Mouse (Mus musculus) frontal cortex, postnatal 10 days (tissue): Measurements from ENCODE around the gene Paqr6.

Source experiments
- DNase-seq, 2 experiments: peaks; one replicate each; pipeline ENCODE4 v3.0.0; 2022; ENCODE audit warnings: low spot score in 2 of 2, mixed read lengths in 1 of 2

Paqr6 gene

DNA sequence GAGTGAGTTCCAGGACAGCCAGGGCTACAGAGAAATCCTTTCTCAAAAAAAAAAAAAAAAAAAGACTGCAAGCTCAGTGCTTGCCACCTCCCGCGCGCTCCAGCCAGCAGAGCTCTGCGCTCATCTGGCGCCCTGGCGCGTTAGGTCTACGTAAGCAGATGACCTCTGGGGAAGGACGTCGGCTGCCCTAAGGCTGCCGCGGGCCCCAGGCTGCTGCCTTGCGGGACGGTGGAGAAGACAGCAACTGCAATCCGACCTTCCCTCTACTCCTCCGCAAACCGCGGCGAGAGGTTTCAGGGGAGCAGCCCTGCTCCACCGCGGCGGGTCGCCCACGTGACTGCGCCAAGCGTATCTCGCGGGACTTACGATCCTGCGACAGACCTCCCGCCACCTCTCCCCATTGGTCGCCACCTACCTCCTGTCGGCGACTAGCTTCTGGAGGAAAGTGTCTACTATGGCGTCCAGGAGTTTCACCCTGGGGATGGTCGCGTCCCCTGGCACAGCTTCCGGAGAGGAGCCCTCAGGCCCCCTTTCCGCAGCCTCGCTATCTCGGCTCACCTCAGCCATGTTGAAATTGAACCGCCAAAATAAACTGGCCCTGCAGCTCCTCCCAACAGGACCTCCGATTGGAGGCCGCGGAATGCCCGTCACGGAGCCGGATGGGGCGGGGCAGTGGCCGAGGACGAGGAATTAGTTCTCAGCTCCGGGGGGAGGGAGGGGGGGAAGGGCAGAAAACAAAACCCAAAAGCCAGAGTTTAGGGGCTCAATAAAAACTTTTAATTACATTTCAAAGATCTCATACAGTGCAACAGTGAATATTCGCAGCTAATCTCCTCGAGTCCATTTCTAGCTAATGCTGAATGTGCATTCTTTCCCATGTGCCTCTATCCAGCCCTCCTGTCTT lies 45.6 kb downstream of the Paqr6 start, which contains the start of gene Pmf1:
Gene Pmf1 (minus strand): TSS at position 591 of the 904 bp plus-strand sequence.
- peak; percentile 85 to 90 for DNase-seq

GRCm38 (mm10) chr3:88410645-88411031 lies 46.3 kb downstream of the Paqr6 start:
- no peak for DNase-seq

GRCm38 (mm10) chr3:88411681-88412080 lies 47.3 kb downstream of the Paqr6 start:
- DNase-seq, result no peak

- DNase-seq, result no peak
Measured at GRCm38 (mm10) chr3:88412636-88413035, 48.3 kb downstream of the Paqr6 start.

- no peak for DNase-seq
Measured at GRCm38 (mm10) chr3:88415668-88416067, 51.3 kb downstream of the Paqr6 start.

- no peak for DNase-seq
Measured at GRCm38 (mm10) chr3:88418016-88418415, 53.6 kb downstream of the Paqr6 start.
